Mouse (Mus musculus) heart, embryonic 11.5 days (tissue): Measurements from ENCODE around the gene Trim11. TPM values are rescaled to one million over a fixed set of nuclear protein-coding genes. Genes with fewer than 3 reads are reported as not detected.
"Not testable (repeated sequence)": the region's sequence is repeated elsewhere in the genome, so short reads cannot be mapped to it uniquely, and the experiment has no call there.

Experiments
- ATAC-seq: fragments of 200-750 bp; cut with Nextera tagmentation; replicated peaks from 2 replicates; pipeline ENCODE4 v1.8.0; 2017; ENCODE audit warnings: moderate library complexity; ENCODE audit not compliant: insufficient number of reproducible peaks, low FRiP score, low TSS enrichment
- H3K27ac ChIP-seq: fragments of 300-500 bp; sonication (generic); 2 replicates; pipeline ENCODE4 v1.5.1; 2014; ENCODE audit warnings: mild to moderate bottlenecking, low read depth, low read length
- H3K27me3 ChIP-seq: fragments of 300-500 bp; sonication (generic); 2 replicates; pipeline ENCODE4 v1.6.1; 2014; ENCODE audit warnings: mild to moderate bottlenecking, low read length, mixed read lengths; ENCODE audit not compliant: control insufficient read depth, insufficient read depth
- H3K36me3 ChIP-seq: fragments of 300-500 bp; sonication (generic); 2 replicates; pipeline ENCODE4 v1.6.1; 2014; ENCODE audit warnings: mild to moderate bottlenecking, low read length, moderate library complexity, mixed read lengths; ENCODE audit not compliant: control insufficient read depth, insufficient read depth
- H3K4me1 ChIP-seq: fragments of 300-500 bp; sonication (generic); 2 replicates; pipeline ENCODE4 v1.6.1; 2014; ENCODE audit warnings: low read length; ENCODE audit not compliant: control insufficient read depth, insufficient read depth
- H3K4me2 ChIP-seq: fragments of 300-500 bp; sonication (generic); 2 replicates; pipeline ENCODE4 v1.6.1; 2014; ENCODE audit warnings: mild to moderate bottlenecking, moderate library complexity
- H3K4me3 ChIP-seq: fragments of 300-500 bp; sonication (generic); 2 replicates; pipeline ENCODE4 v1.5.1; 2014; ENCODE audit warnings: low read depth, low read length
- H3K9ac ChIP-seq: fragments of 300-500 bp; sonication (generic); 2 replicates; pipeline ENCODE4 v1.6.1; 2014; ENCODE audit warnings: mild to moderate bottlenecking, low read depth, low read length, moderate library complexity
- H3K9me3 ChIP-seq: fragments of 300-500 bp; sonication (generic); replicated peaks from 2 replicates; pipeline ENCODE4 v1.6.1; 2016; ENCODE audit warnings: low read length; ENCODE audit not compliant: control insufficient read depth
- WGBS: fragments of 180-500 bp; shearing (Covaris S2); extraction: QIAGEN DNeasy Blood & Tissue Kit; methylation state at CpG from one replicate; pipeline ENCODE4 v1.1.7; 2014; ENCODE audit not compliant: insufficient replicate concordance; 5-methylcytosine and 5-hydroxymethylcytosine counted together
- polyA plus RNA-seq: library from polyadenylated mRNA; unstranded; fragments of >200 nt; fragmentation: Nextera tagmentation; extraction: Ambion mirVana; gene quantifications from 2 replicates; pipeline ENCODE4 v1.2.1, GENCODE M21; 2014

Gene Trim11
- polyA plus RNA-seq, 1 experiment from 2014 or later: 26.1 TPM

GRCm38 (mm10) chr11:58954170-58954419 is 23.8 kb upstream of the Trim11 start:
- H3K4me1 ChIP-seq: peaks cover 23% of the 10 kb centered on the region
- H3K9me3 ChIP-seq, H3K36me3 ChIP-seq: not testable (repeated sequence)
- H3K27ac ChIP-seq: peak overlapping the region; percentile 99
- WGBS: under 1% methylated on average over 15 of the region's 17 CpGs
- H3K9ac ChIP-seq: peak overlapping the region; percentile 74
- peak overlapping the region; percentile 87 for H3K4me2 ChIP-seq
- peaks cover 23% of the 10 kb centered on the region for H3K27me3 ChIP-seq
- H3K4me3 ChIP-seq: peak overlapping the region; percentile 82
- 0 out of 2 replicates have a peak, but pooled peaks have one; percentile 12 for ATAC-seq

GRCm38 (mm10) chr11:58954420-58955142 is 23.3 kb upstream of the Trim11 start, which contains the start of the genes Hist3h2a and Trim17:
TSS of gene Hist3h2a (plus strand) at chr11:58954685.
TSS of gene Trim17 (plus strand) at chr11:58954685.
- no peaks in the 10 kb centered on the region for H3K9me3 ChIP-seq
- peaks cover 27% of the 10 kb centered on the region for H3K4me1 ChIP-seq
- no peaks in the 10 kb centered on the region for H3K36me3 ChIP-seq
- WGBS: under 1% methylated on average over 49 of the region's 49 CpGs
- peak within 1 kb of the TSS; percentile 82 for H3K4me3 ChIP-seq
- H3K27me3 ChIP-seq: peaks cover 20% of the 10 kb centered on the region
- peak within 1 kb of the TSS; percentile 96 for H3K9ac ChIP-seq
- H3K4me2 ChIP-seq: peak within 1 kb of the TSS; percentile 87
- ATAC-seq: peak; percentile 92
- peak within 1 kb of the TSS; percentile 99 for H3K27ac ChIP-seq

GRCm38 (mm10) chr11:58955143-58955867 is 22.6 kb upstream of the Trim11 start:
- under 1% methylated on average over 20 of the region's 20 CpGs for WGBS
- Histone ChIP-seq H3K9me3 (no peaks in the 10 kb centered on the region), H3K4me2 (peak overlapping the region; percentile 87), H3K36me3 (no peaks in the 10 kb centered on the region), H3K27ac (peak overlapping the region; percentile 99), H3K9ac (peak overlapping the region; percentile 96), H3K4me3 (peak overlapping the region; percentile 82), H3K4me1 (peaks cover 29% of the 10 kb centered on the region), H3K27me3 (peaks cover 15% of the 10 kb centered on the region)
- ATAC-seq: no peak

- Histone ChIP-seq H3K27ac (peak overlapping the region; percentile 99), H3K9ac (peak overlapping the region; percentile 96), H3K9me3 (no peaks in the 10 kb centered on the region), H3K27me3 (peaks cover 10% of the 10 kb centered on the region), H3K36me3 (no peaks in the 10 kb centered on the region), H3K4me1 (peaks cover 29% of the 10 kb centered on the region), H3K4me3 (peak overlapping the region; percentile 82), H3K4me2 (peak overlapping the region; percentile 87)
- ATAC-seq: no peak
- 48% methylated on average over 8 of the region's 8 CpGs for WGBS
These were observed 22.0 kb upstream of the Trim11 start for GRCm38 (mm10) chr11:58955868-58956257.

- H3K9ac ChIP-seq: peak overlapping the region; percentile 39; the same call in 1 of the 2 replicates
- peaks cover 4% of the 10 kb centered on the region; the same call in 1 of the 2 replicates for H3K9me3 ChIP-seq
- H3K36me3 ChIP-seq: no peaks in the 10 kb centered on the region
- H3K27me3 ChIP-seq: peaks cover 14% of the 10 kb centered on the region
- no peak for ATAC-seq
- no peak overlapping the region for H3K4me3 ChIP-seq
- H3K4me2 ChIP-seq: peak overlapping the region; percentile 87
- H3K4me1 ChIP-seq: peaks cover 29% of the 10 kb centered on the region
- no peak overlapping the region for H3K27ac ChIP-seq
- 84% methylated on average over 5 of the region's 5 CpGs for WGBS
These were observed 20.5 kb upstream of the Trim11 start for GRCm38 (mm10) chr11:58957226-58957914.

GRCm38 (mm10) chr11:58958536-58958935 is 19.4 kb upstream of the Trim11 start:
- WGBS: 83% methylated on average over 6 of the region's 6 CpGs
- no peak overlapping the region for H3K9ac ChIP-seq
- H3K9me3 ChIP-seq: peaks cover 4% of the 10 kb centered on the region; the same call in 1 of the 2 replicates
- no peak overlapping the region for H3K4me2 ChIP-seq
- peaks cover 23% of the 10 kb centered on the region for H3K4me1 ChIP-seq
- no peak for ATAC-seq
- H3K27ac ChIP-seq: no peak overlapping the region
- peaks cover 18% of the 10 kb centered on the region for H3K27me3 ChIP-seq
- no peaks in the 10 kb centered on the region for H3K36me3 ChIP-seq
- no peak overlapping the region for H3K4me3 ChIP-seq

- WGBS: 35% methylated on average over 15 of the region's 15 CpGs
- Histone ChIP-seq H3K4me2 (peak overlapping the region; percentile 91), H3K27me3 (peaks cover 25% of the 10 kb centered on the region), H3K9ac (peak overlapping the region; percentile 34; the same call in 1 of the 2 replicates), H3K27ac (no peak overlapping the region), H3K4me3 (peak overlapping the region; percentile 52), H3K36me3 (no peaks in the 10 kb centered on the region), H3K9me3 (peaks cover 4% of the 10 kb centered on the region; the same call in 1 of the 2 replicates), H3K4me1 (peaks cover 19% of the 10 kb centered on the region)
- ATAC-seq: no peak
These were observed 18.6 kb upstream of the Trim11 start for GRCm38 (mm10) chr11:58959186-58959825.

GRCm38 (mm10) chr11:58959921-58960465 is 17.9 kb upstream of the Trim11 start:
- Histone ChIP-seq H3K9ac (peak overlapping the region; percentile 34; the same call in 1 of the 2 replicates), H3K4me2 (peak overlapping the region; percentile 91), H3K27me3 (peaks cover 25% of the 10 kb centered on the region), H3K9me3 (peaks cover 4% of the 10 kb centered on the region; the same call in 1 of the 2 replicates), H3K36me3 (no peaks in the 10 kb centered on the region), H3K4me1 (peaks cover 24% of the 10 kb centered on the region), H3K4me3 (peak overlapping the region; percentile 52), H3K27ac (no peak overlapping the region)
- peak; percentile 68 for ATAC-seq
- WGBS: 1% methylated on average over 40 of the region's 40 CpGs
